Mouse (Mus musculus) cerebellum, adult 2 months (tissue): ENCODE measurements around the gene Cd79b. TPM values are rescaled to one million over a fixed set of nuclear protein-coding genes. Genes with fewer than 3 reads are reported as not detected.

Experiments used
- DNase-seq, 2 experiments: peaks; one replicate each; pipeline ENCODE4 v3.0.0; 2021
- H3K27ac ChIP-seq: fragments of 200-500 bp; 2 replicates; pipeline ENCODE4 v1.5.1; 2012; ENCODE audit warnings: low read length, control low read depth, inconsistent platforms; ENCODE audit not compliant: insufficient read depth
- H3K27me3 ChIP-seq: fragments of 200-500 bp; 2 replicates; pipeline ENCODE4 v1.6.1; 2012; ENCODE audit warnings: inconsistent platforms, mild to moderate bottlenecking, low read length, moderate library complexity; ENCODE audit not compliant: control insufficient read depth, insufficient read depth
- H3K4me1 ChIP-seq: fragments of 200-500 bp; 2 replicates; pipeline ENCODE4 v1.6.1; 2011; ENCODE audit warnings: low read length; ENCODE audit not compliant: control insufficient read depth, insufficient read depth
- H3K4me3 ChIP-seq: fragments of 200-500 bp; replicated peaks from 2 replicates; pipeline ENCODE3; 2011; ENCODE audit warnings: mild to moderate bottlenecking, low read depth, low read length, control low read depth; ENCODE audit not compliant: insufficient read depth
- CTCF ChIP-seq: fragments of 200-500 bp; IDR thresholded peaks from 2 replicates; pipeline ENCODE4 v1.5.1; 2011; ENCODE audit warnings: low read depth, mild to moderate bottlenecking, control low read depth, low read length, moderate library complexity, borderline replicate concordance; ENCODE audit not compliant: insufficient read depth
- POLR2A ChIP-seq: fragments of 200-500 bp; IDR thresholded peaks from 2 replicates; pipeline ENCODE4 v1.6.1; 2011; ENCODE audit warnings: low read length, control low read depth, borderline replicate concordance; ENCODE audit not compliant: insufficient read depth
- WGBS: fragments of 180-500 bp; shearing (Covaris S2); methylation state at CpG from one replicate; pipeline ENCODE4 v1.1.7; 2018; 5-methylcytosine and 5-hydroxymethylcytosine counted together
- polyA plus RNA-seq: library from polyadenylated mRNA; depleted of rRNA; stranded (reverse); fragments of >200 nt; gene quantifications from 2 replicates; pipeline ENCODE4 v1.2.3, GENCODE M21; 2012; rRNA removed

Cd79b gene
- polyA plus RNA-seq, 1 experiment: 0.70 TPM

DNA sequence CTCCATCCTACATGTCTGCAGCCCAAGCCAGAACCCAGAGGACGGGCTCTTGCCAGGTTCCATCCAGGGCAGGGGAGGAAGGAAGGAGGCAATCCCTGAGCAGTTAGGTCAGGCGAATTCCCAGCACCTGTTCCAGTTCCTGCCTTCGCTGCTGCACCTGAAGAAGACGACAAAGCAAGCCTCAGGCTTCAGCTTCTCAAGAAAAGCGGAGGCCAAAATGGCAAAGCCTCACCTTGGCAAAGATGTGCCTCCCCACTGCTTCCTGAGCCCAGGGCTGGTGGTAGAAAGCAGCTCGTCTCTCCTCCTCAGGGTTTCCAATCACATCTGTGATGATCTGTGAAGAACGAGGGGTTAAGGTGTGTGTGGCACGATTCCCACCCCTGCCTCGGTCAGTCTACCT is 50.6 kb downstream of the Cd79b start:
- 22% methylated on average over 9 of the region's 9 CpGs for WGBS
- H3K27ac ChIP-seq: peak overlapping the region; percentile 12
- H3K4me3 ChIP-seq: no peak overlapping the region

More for the DNA sequence above, 50.6 kb downstream of the Cd79b start:
- peak; percentile 54 to 62 for DNase-seq
- peaks cover 39% of the 10 kb centered on the region for H3K4me1 ChIP-seq
- no peak for TF ChIP-seq POLR2A
- no peak for TF ChIP-seq CTCF
- no peaks in the 10 kb centered on the region for H3K27me3 ChIP-seq

Other genes with a start within 250 kb of the Cd79b start
- 14.3 and 17.7 TPM in 2 replicates for gene Taco1, start 248.7 kb downstream of the Cd79b start, polyA plus RNA-seq
- gene Map3k3, start 230.1 kb downstream of the Cd79b start, polyA plus RNA-seq: 33.8 and 34.0 TPM in 2 replicates
- not detected in 2 replicates for gene Gm10840, start 153.9 kb downstream of the Cd79b start, polyA plus RNA-seq
- gene Limd2, start 153.9 kb downstream of the Cd79b start, polyA plus RNA-seq: 36.1 and 41.1 TPM in 2 replicates
- 58.2 and 65.4 TPM in 2 replicates for gene Strada, start 112.6 kb downstream of the Cd79b start, polyA plus RNA-seq
- gene Ccdc47, start 98.4 kb downstream of the Cd79b start, polyA plus RNA-seq: 82.4 and 88.8 TPM in 2 replicates
- gene Ddx42, start 97.8 kb downstream of the Cd79b start, polyA plus RNA-seq: 45.4 and 45.6 TPM in 2 replicates
- 21.3 and 22.8 TPM in 2 replicates for gene Ftsj3, start 58.7 kb downstream of the Cd79b start, polyA plus RNA-seq
- gene Psmc5, start 58.6 kb downstream of the Cd79b start, polyA plus RNA-seq: 307 and 343 TPM in 2 replicates
- 114 and 144 TPM in 2 replicates for gene Smarcd2, start 41.8 kb downstream of the Cd79b start, polyA plus RNA-seq
- gene Tcam1, start 38.1 kb downstream of the Cd79b start, polyA plus RNA-seq: 0.36 and 0.43 TPM in 2 replicates
- not detected in 2 replicates for gene Gh, start 12.9 kb downstream of the Cd79b start, polyA plus RNA-seq
- gene Scn4a, start 38.5 kb upstream of the Cd79b start, polyA plus RNA-seq: 0.02 and 0.16 TPM in 2 replicates
- 0.87 and 0.89 TPM in 2 replicates for gene Prr29, start 50.7 kb upstream of the Cd79b start, polyA plus RNA-seq
- 6.8 and 7.0 TPM in 2 replicates for gene Icam2, start 73.3 kb upstream of the Cd79b start, polyA plus RNA-seq
- 7.6 and 8.6 TPM in 2 replicates for gene Ern1, start 173.1 kb upstream of the Cd79b start, polyA plus RNA-seq